Mouse (Mus musculus) cerebellum, adult 2 months (tissue): ENCODE results near the gene Egfl7.

Experiments
- CTCF ChIP-seq: fragments of 200-500 bp; IDR thresholded peaks from 2 replicates; pipeline ENCODE4 v1.5.1; 2011; ENCODE audit warnings: low read depth, mild to moderate bottlenecking, control low read depth, low read length, moderate library complexity, borderline replicate concordance; ENCODE audit not compliant: insufficient read depth
- POLR2A ChIP-seq: fragments of 200-500 bp; IDR thresholded peaks from 2 replicates; pipeline ENCODE4 v1.6.1; 2011; ENCODE audit warnings: low read length, control low read depth, borderline replicate concordance; ENCODE audit not compliant: insufficient read depth

DNA sequence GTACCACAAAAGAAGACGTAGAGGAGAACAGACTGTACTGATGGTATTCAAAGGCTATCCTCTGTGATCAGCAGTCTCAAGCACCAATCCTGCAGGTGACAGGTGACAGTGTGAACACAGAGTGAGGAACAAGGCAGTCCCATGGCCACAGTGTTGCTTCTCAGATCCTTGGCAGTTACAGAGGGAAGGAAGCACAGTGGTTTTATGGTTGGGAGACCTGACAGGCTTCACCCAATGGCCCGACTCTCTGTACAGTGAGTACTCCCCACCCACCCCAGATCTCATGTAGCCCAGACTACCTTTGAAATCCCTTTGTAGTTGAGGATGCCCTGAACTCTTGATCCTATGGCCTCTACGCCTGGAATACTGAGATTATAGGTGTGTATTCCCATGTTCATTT, 45.6 kb downstream of the Egfl7 start:
- TF ChIP-seq POLR2A = no peak
- no peak for TF ChIP-seq CTCF
